Mouse (Mus musculus): ENCODE results near the gene Slx4ip.

Gene Slx4ip

GRCm38 (mm10) chr2:137067479-137068110, 176.6 kb downstream of the Slx4ip start:
- no peak for DNase-seq

DNA sequence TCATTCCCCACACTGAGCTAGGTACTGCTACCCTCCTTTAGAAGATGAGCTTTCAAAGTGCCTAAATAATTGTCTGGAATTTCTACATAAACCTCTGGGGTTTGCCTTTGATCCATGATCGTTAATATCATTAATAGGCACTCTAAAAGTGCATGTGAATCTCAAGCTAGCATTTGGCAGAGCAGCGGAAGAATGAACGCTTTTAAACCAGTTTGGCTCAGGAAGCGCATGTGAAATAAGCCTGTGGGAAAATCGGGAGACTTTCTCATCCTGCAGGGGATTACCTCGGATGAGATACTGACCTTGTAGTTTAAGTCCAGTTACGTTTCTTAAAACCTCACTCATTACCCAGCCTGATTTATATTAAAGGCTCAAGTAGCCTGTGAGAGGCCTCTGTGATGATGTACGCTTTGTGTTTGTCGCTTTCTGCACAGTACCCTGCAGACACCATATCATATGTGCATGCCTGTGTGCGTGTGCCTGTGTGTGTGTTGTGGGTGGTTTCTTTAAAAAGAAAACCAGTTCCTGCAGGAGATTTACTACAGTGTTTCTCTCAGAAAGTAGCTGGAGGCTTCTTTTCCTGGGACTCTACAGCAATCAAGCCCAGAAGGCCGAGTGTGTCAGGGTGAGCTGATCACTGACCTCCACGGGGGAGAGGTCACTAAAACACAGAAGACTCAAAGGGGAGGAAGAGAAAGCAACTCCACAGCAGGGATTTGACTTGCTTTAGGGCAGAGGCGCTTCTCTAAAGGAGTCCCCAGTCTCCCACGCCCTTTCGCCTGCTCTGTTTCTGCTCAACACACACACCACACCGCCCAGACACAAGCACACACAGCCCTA, 182.7 kb downstream of the Slx4ip start:
- DNase-seq, result peak; percentile 2

DNA sequence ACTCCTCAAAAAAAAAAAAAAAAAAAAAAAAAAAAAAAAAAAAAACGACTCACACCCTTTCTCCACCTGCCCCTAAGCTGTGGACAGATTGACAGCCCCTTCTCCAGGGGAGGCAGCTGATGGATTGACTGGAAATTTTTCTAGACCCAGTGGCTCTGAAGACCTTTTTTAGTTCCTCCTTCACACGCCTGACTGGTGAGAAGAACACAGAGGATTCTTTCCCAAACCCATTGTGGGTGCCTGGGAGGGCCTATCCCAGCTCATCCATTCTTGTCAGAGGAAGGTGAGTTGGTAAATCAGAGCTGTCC, 183.2 kb downstream of the Slx4ip start:
- DNase-seq, result no peak

- no peak for DNase-seq
Observed at GRCm38 (mm10) chr2:137078771-137079170, 187.8 kb downstream of the Slx4ip start.

- DNase-seq, result peak; percentile 40
Observed at GRCm38 (mm10) chr2:137079721-137080320, 188.8 kb downstream of the Slx4ip start.

DNA sequence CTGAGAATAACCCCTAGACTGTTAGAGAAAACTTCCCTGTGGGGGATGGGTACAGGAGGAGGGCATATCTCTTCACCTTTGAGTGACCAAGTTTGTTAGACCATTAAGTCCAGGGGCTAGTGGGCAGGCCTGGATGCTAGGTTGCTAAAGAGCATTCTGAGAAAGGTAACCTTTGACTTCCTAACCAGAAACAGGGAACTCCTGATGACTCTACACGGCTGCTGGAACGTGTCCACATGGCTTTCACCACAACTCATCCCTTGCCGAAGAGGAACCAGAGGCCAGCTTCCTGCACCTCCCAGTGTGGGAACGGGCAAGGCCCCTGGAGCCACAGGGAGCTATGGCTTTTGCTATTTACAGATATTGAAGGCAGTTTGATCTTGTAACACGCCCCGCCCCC, 189.4 kb downstream of the Slx4ip start:
- peak; percentile 38 for DNase-seq

DNA sequence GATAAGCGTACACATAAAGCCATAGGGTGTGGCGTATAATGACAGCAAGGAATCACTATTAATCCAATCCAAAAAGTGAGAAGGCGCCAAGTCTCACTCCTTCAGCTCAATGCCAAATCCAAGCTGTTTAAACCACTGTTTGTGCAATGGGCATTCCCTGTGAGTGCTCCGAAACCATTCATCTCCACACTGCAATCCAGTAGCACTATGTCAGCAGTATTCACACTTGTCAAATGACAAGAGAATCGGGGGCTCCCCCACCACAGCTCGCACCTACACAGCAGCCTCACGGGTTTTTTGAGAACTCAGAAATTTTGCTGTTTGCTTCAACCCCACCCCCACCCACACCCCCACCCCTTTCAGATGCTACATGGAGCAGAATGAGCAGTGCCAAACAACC, 190.0 kb downstream of the Slx4ip start:
- DNase-seq, result no peak

GRCm38 (mm10) chr2:137082896-137083620, 192.0 kb downstream of the Slx4ip start:
- peak; percentile 32 for DNase-seq

DNA sequence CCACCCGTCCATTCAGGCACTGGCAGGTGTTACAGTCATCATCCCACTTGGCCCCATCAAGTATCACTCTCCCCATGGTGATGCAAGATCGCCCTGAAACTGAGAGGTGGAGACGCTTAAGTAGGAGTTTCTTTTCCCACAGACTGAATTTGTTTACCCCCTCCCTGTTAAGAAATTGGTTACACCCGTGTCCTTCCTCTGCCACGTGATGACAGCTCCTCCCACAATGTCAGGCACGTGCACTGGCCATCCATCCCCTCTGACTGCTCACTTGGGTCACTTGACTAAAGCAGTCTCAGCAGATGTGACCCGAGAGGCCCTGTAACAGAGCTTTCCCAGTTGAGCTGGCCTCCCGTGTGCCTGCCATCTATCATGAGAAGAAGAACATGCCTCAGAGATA, 194.2 kb downstream of the Slx4ip start:
- no peak for DNase-seq

- DNase-seq, result no peak
Observed at GRCm38 (mm10) chr2:137086621-137087395, 195.8 kb downstream of the Slx4ip start.

DNA sequence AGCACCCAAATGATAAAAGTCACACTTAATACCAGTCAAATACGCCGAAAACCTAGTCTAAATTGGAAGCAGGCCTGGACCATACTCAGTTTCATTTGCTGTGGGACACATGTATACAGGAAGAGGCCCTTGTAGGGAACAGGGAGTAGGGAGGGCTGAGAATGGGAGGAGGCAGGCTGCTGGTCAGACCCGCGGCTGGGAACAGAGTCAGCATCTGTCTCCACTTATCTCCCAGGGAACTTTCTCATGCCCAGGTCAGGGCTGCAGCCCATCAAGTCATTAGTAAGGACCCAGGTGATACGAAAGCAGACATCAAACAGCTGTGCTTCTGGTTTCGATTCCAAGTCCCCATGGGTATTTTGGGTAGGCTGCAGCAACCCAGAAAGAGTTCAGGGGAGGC, 196.7 kb downstream of the Slx4ip start:
- no peak for DNase-seq

DNA sequence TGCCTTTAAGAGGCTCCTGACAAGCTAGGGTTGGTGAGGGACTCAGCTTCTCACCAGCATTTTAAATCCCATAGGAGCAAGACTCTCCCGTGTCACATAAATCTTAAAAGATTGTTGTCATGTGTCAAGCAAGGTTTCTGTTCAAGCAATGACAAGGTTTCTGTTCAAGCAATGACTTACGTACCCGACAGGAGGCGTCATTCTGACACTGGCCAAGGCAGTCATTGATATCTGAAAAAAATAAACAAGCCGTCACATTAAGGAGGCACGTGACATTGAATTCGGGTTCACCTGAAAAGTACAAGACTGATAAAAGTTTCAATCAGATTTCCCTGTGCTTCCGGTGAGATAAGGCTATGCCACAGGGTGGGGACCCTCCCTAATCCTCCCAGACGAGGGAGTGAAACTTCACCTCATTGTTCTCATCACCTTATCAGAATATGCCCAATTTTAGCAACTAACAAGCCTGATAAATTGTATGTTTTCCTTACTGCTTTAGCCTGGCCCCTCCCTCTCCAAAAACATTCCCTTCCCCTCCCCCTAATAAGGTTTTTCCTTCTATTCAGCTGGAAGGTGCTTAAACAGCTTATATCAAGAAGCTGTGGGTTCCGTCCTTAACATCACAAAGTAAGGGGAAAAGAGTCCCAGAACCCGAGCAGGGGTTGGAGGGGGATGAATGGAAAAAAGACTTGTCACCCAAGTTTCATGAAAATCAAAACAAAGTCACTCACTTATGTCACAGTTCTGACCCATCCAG, 200.9 kb downstream of the Slx4ip start:
- no peak for DNase-seq

GRCm38 (mm10) chr2:137092523-137093297, 201.7 kb downstream of the Slx4ip start:
- no peak for DNase-seq

DNA sequence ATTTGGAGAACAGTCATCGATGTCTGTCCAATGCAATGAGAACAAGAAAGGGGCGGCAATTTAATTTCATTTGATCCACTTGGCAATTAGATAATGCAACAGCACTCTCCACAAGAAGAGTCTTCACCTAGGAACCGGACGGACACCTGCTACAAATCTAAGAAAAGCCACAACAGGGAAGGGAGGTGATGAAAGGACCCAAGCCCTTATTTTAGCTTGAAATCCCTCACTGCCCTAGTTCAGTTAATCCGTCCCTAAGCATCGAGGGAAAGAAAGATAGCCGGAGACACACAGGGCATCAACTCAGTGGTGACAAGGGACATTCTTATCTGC, 202.2 kb downstream of the Slx4ip start:
- DNase-seq, result no peak

GRCm38 (mm10) chr2:137094301-137094700, 203.3 kb downstream of the Slx4ip start:
- no peak for DNase-seq

GRCm38 (mm10) chr2:137096981-137097460, 206.0 kb downstream of the Slx4ip start:
- DNase-seq, result no peak

DNA sequence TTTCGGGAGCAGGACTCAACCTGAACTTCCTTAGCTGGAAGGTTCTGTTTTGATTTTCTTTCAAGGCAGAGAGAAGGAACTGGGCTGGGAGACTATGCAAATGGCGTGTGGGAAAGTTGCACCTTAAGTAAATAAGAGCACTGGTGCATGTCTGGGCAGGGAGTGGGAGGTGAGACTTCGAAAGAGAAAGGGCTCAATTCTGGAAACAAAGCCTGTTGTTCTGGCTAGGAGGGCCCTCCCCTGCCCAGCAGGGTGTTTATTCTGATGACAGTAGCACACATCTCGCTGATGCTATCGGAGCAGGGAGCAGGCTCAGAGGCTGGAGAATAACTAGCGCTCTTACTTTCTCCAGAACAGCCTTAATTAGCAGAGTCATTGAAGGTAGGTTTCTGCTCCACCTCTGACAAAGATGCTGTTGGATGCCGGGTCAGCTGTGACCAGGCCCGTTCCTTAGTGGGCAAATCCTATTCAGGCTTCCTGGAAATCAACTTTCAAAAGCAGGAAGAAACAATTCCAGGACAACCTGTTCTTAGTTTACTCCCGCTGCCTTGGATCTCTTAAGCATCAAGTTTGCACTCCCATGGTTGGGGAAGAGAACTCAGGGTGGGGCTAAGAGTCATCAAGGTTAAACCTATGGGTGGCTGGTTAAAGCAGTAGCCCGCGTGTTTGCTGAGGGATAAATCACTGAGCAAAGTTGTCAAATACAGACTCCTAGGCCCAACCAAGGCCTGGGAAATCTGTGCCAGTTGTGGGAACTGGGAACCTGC, 207.4 kb downstream of the Slx4ip start:
- DNase-seq, result no peak

DNA sequence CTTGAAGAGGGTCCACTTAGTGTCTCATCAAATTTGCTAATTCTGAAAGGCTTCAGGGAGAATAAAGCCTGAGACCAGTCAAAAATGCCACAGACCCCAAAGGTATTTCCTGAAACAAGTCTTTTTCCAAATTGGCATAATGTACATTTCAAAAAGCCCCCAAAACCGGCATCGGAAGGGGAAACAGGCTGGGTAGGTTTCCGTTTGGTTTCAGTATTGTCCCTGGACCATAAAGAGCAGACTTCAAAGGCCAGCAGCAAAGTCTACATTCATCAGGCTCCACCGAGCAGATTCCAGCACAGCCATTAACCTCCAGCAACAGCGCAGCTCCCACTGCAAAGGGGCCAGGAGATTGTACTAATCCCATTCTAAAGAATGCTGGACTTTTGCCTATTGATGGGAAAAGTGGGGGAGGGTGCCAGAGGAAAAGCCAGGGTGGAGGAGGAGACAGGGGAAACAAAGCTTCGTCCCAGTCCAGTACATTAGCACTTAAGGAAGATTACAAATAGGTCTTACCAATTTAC, 208.3 kb downstream of the Slx4ip start:
- DNase-seq, result no peak

- DNase-seq, result no peak
Observed at GRCm38 (mm10) chr2:137101074-137101473, 210.1 kb downstream of the Slx4ip start.

DNA sequence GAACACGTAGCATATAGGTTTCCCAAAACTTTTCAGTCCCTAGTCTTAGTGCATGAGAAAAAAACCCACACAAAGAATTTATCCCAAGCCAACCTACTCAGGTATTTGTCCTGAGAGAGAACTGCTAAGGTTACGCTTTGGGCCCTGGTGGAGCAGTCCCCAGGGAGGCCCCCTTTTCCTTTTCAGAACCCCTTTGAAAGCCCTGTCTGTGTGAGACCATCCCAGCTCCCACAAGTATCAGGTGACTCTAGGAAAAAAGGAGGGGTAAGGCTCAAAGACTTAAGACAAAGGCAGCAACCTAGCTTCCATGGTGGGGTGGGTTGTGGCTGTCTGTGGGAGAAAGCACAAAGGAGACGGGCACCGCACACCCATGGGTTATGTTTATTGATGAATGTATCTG, 216.2 kb downstream of the Slx4ip start:
- no peak for DNase-seq

Measured in kidney, adult 18-20 months (tissue).